Mouse (Mus musculus) liver, adult (tissue): ENCODE measurements around the gene Zfp423.

ENCODE experiments used
- GATA4 ChIP-seq: IDR thresholded peaks from 2 replicates; pipeline ENCODE4 v1.6.1; 2014; ENCODE audit warnings: mild to moderate bottlenecking, low read length; ENCODE audit not compliant: insufficient replicate concordance

The Zfp423 gene

DNA sequence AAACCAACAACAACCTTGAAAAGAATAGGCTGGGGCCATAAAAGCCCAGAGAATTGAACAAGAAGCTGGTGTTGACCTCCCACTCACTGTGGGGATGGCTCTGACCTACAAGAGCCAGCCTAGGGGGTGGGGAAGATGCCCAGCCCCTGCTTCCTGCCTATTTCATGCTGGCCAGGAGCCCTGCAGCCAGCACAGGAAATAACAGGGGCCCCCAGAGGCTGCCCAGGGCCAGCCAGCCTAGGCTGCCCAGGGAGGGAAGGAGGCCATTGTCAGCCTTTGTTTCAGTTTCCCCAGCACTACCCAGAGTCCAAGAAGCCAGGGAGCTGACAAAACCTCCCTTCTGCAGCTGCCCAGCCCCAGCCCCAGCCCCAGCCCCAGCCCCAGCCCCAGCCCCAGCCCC lies 67.5 kb downstream of the Zfp423 start:
- no peak for TF ChIP-seq GATA4

DNA sequence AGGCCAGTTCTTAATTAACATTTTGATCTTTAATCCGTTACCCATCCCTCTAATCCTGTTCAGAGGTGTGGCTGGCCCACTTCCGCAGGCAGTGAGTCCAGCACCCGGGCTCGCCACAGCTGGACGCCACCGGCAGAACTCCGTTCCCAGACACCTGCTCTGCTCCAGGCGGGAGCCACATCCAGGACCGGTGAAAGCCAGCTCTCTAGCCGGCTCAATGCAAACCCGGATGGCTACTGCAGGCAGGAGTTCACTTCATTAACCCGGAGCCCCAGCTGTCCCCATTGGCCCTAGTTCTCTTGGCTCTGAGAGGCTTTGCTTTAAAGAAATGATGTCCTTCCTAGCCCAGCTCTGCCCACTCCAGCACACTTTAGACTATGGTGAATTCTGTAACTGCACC lies 71.4 kb downstream of the Zfp423 start:
- no peak for TF ChIP-seq GATA4

DNA sequence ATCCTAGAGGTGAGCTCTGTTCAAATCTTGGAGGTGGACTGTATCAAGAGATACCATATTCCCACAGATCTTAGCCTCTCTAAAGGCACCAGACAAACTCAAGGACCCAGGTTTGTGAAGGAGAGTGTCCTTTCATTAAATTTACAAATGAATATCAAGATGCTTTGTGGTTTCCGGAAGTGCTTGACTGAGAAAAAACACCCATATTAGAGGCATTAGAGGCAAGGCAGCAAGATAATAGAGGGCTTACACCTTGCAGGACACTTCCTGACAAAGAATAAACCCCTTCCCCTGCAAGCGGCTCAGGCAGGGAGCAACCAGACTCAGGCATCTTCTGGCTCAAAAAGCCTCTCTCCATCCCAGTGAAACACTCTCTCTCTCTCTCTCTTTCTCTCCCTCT lies 78.3 kb downstream of the Zfp423 start:
- TF ChIP-seq GATA4: no peak

DNA sequence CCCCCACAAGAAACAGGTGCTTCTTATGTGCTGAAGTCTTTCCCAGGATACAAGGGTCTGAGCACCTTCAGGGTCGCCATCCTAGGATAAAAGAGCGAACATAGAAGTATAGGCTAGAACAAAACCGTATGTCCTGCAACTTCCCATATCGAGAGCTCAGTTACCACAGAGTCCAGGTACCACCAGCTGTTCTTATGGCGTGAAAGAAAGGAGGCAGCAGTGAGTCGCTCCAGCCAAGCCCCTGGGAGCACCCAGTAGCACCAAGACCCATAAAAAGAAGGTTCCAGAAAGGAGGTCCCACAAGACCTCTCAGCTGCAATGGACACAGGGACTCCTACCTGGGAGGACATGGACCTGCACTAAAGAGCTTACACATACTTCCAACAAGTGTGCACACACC lies 83.5 kb downstream of the Zfp423 start:
- TF ChIP-seq GATA4: no peak

DNA sequence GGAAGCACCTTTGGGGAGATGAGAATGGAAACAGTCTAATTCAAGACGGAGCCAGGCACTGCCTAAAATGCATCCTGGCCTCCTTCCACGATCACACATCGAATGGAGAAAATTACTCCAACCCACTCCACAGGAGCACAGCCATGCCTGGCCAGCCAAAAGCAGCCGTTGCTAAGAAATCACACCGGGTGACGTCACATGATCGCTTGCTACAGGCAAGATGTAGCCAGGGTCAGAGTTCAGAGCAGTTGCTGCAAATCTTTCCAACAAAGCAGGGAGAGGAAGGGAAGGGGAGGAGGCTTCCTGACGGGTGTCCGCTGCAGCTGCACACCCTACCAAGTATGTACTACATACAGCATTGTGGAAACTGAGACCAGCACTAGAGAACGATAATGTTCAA lies 83.9 kb downstream of the Zfp423 start:
- TF ChIP-seq GATA4: no peak

DNA sequence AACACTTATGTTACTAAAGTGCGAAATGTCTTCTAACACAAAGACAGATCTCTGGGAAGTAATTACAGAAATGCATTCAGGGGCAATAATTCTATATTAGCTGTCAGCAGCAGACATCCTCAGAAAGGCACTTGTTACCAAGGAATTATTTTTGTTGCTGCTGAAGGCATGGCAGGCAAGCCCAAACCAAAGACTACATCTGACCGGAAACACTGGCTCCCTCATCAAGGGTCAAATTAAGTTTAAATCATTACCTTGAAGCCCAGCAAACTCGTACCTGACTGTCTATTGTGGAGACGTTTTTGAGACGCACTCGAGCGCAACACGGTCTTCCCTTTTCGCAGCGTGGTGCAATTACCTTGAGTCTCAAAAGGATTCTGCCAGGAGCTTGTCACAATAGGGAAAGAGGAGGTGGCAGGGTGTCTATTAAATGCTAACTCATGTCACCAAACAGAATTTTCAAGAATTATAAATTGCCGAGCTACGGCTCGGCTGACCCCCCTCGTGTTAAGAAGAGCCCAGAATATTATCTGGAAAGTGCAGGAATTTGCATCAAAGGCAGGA lies 86.3 kb downstream of the Zfp423 start:
- TF ChIP-seq GATA4: no peak

DNA sequence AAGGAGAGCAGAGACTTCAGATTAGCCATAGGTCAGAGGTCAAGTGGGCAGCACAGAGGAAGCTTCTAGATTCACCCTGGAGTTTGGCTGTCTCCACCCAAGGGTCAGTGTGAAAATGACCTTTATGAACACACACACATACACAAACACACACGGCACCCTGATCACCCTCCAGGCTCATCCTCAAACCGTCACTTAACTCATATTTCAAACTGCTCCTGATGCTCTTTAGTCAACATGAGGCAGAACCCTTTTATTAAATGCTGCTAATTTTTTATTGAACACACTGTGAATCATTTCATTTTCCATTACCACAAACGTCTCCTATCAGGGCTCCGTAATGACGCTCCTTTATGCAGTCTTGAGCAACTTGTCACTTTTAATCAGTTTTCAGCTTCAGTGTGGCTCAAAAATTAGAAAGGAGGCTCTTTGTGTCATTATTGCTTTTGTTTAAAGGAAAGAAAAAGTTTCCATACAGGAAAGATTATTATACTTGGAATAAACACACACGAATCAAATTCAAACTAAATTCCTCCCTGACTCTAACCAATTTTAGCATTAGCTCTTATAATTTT lies 87.0 kb downstream of the Zfp423 start:
- no peak for TF ChIP-seq GATA4

DNA sequence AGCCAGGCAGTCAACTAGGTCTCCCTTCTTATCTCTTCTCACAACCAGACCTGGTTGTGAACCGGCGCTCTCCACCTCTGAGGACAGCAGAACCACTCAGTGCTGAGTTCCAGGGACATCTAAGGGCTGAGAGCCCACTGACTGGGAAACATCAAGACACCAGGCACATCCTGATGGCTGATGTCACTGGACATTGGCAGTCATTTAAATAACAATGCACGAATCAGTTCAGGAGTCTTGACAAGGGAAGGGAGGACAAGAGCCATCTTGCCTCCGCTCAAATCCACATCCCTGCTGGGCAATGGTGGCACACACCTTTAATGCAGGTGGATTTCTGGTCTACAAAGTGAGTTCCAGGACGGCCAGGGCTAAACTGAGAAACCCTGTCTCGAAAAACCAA lies 92.8 kb downstream of the Zfp423 start:
- TF ChIP-seq GATA4: no peak

DNA sequence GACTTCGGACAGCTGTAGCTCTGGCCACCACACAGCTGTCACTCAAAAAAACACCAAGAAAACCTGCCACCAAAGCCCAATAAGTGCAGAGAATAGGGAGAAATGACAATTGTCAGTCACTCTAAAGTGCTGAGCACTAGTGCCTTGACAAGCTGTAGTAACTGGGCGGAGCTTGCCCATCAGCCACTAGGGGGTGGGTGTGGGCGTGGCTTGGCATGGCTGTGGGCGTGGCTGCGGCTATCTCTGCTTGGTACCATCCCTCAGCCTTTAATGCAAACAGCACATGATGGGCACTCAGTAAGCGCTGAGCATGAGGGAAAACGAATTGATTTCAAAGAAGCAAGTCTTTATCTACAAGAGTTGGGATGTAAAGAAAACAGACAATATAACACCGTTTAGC lies 95.2 kb downstream of the Zfp423 start:
- TF ChIP-seq GATA4: no peak

DNA sequence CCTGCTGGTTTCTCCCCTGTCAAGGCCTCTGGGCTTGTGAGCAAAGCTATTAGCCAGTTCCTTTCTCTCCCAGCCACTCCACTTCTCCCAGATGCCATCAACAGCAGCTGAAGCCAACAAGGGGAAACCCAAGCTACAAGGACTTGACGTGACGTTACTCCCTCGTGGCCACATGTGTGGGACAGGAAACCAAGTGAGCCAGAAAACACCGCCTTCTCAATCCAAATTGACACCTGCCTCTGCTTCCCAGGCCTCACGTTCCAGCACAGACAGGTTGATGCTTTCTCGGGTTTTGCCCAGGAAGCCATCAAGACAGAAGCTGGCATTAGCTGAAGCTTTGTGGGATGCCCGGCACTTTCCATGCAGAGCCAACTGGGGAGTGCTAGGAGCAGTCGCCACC lies 96.3 kb downstream of the Zfp423 start:
- no peak for TF ChIP-seq GATA4

DNA sequence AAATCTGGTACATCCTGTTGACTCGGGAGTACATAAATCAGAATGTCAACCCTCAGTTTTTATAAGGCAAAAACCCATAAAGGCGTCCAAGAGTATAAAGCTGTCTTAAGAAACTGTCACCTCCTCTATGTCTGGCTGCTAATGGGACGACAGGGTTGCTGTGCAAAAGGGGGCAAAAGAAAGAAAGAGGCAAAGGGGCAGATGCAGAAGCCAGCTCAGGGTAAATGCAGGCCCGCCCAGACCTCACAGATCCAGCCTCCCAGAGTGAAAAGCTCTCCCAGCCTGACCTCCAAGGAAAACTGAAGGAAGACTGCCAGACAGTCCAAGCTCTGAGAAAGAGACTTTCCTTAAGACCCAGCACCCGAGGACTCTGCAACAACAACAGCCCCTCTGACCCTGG lies 97.7 kb downstream of the Zfp423 start:
- no peak for TF ChIP-seq GATA4

DNA sequence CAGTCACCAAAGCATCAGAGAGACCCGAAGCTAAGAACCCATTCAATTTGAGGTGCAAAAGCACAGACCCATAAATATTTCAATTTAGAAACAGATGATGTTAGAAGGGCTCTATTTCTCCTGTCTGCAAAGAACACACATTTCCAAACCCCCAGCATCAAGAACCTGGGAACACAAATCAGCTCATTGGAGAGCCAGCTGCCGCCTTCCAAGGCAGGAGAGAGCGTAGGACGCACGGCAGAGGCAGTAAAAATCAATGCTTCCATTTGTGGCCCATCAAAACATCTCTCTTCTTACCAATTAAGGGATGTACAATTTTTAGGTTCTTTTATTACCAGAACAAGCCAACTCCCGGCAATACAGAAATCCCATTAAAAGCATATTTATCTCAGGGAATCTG lies 98.5 kb downstream of the Zfp423 start:
- no peak for TF ChIP-seq GATA4

DNA sequence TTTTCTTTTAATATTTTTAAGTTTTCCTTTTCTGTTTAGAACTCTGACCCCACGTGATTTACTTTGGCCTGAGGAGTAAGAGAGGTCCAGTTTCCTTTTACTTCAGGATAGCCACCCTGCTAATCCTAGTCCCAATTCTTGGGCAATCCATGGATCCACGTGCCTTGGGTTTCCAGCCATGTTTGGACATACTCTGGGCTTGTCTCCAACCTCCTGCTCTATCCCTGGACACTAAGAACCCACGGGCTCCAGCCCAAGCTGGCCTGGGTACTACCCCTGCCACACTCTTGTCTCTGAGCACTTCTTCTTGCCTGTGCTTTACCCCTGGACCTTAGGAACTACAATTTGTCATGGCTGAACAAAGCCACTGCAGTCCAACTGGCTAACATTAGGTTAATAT lies 107.5 kb downstream of the Zfp423 start:
- no peak for TF ChIP-seq GATA4

DNA sequence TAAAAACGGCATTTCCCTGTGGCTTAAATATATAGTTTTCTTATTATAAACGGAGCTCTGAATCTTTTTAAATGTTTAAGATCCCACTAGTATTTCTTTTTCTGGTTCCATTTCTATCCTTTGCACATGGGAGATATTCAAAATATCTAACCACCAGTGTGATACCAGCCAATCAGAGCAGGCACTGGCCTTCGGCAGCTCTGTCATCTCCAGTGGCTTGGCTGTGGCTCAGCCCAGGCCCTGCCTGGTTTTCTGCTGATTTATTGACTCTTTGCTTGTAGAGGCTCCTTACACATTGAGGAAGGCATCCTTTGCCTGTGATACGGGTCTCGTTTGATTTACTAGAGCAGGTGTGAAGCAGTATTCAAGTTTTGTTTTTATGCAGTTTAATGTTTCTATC lies 108.0 kb downstream of the Zfp423 start:
- no peak for TF ChIP-seq GATA4

DNA sequence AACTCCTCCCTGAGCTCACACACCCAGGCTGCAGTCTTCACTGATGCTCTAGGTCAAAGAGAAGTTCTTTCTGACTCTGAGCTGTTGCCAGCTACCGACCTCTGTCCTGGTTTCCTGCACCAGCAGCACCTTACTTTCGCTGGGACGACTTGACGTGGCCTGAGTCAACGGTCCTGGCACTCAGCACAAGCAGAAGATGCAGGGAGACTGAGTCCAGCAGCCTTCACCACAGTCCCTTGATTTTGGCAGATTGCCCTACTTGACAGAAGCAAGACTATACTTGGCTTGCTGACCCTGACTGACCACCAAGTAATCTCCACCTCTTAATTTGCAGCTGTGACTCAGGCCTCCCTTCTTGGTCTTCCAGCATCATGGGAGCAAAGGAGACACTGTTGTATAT lies 110.6 kb downstream of the Zfp423 start:
- no peak for TF ChIP-seq GATA4

DNA sequence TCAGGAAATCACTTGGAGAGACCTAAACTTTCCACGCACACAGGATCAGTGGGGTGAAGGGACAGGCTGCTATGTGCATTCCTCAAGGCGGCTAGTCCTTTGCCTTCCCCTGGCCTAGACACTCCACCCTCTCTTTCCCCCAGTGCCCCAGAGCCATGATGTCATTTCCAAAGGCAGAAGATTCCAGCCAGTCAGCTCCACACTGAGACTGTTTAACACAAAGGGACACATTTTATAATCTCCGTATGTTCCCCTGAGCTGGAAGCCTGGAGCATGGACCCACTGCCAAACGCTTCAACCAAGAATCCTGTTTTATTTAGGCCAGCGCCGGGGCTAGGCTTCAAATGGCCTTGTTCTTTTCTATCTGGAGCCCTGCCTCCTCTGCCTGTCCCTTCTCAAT lies 111.6 kb downstream of the Zfp423 start:
- no peak for TF ChIP-seq GATA4

DNA sequence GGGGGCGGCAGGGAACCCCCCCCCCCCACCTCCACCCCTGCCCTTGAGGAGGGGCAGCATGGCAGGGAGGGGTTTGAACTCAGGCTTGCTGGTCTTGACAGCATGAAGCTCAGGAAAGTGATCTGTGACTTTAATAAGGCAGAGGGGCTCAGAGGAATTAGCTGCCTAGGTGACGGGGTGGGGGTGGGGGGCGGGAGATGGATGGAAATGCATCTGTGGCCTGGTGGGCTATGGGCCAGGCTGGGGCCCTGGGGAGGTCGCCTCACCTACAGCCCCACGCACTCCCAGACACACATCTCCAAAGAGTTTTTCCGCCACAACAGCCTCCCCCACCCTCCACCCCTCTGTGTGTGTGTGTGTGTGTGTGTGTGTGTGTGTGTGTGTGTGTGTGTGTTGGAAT lies 122.1 kb downstream of the Zfp423 start:
- TF ChIP-seq GATA4: no peak
